Mouse (Mus musculus) MEL (cell line): ENCODE results near the gene Lyzl6.

Experiments used
- CHD1 ChIP-seq: IDR thresholded peaks from 2 replicates; pipeline ENCODE4 v1.6.1; 2012; ENCODE audit warnings: low read depth, mild to moderate bottlenecking, inconsistent platforms, low read length, improper control_type of control experiment
- CTCF ChIP-seq, 3 experiments: IDR thresholded peaks in 2 of 3; conservative IDR thresholded peaks in 1 of 3; 2 replicates each; pipeline ENCODE4 v1.5.1; 2011 to 2012; ENCODE audit warnings: low read length in 3 of 3, low read depth in 2 of 3, mild to moderate bottlenecking in 2 of 3, improper control_type of control experiment in 1 of 3, inconsistent platforms in 1 of 3, mixed read lengths in 1 of 3, moderate library complexity in 1 of 3; ENCODE audit not compliant: control insufficient read depth in 1 of 3, insufficient read depth in 1 of 3, poor library complexity in 1 of 3, severe bottlenecking in 1 of 3
- ETS1 ChIP-seq: IDR thresholded peaks from 2 replicates; pipeline ENCODE4 v1.6.1; 2012; ENCODE audit warnings: low read depth, mild to moderate bottlenecking, inconsistent platforms, low read length, improper control_type of control experiment, moderate library complexity
- HCFC1 ChIP-seq: IDR thresholded peaks from 2 replicates; pipeline ENCODE4 v1.6.1; 2012; ENCODE audit warnings: low read depth, mild to moderate bottlenecking, inconsistent platforms, low read length, improper control_type of control experiment, moderate library complexity
- MYC ChIP-seq: IDR thresholded peaks from 2 replicates; pipeline ENCODE4 v1.6.1; 2011; ENCODE audit warnings: low read depth, mild to moderate bottlenecking, low read length, improper control_type of control experiment, moderate library complexity
- NRF1 ChIP-seq: IDR thresholded peaks from 2 replicates; pipeline ENCODE4 v1.6.1; 2014; ENCODE audit warnings: low read depth, mild to moderate bottlenecking, inconsistent platforms, low read length, improper control_type of control experiment, moderate library complexity; ENCODE audit not compliant: poor library complexity, insufficient read depth, severe bottlenecking
- POLR2A ChIP-seq, 2 experiments: IDR thresholded peaks; 2 replicates each; pipeline ENCODE4 v1.6.1; 2011 to 2012; ENCODE audit warnings: low read length in 2 of 2, mild to moderate bottlenecking in 2 of 2, control low read depth in 1 of 2, improper control_type of control experiment in 1 of 2, low read depth in 1 of 2, moderate library complexity in 1 of 2; ENCODE audit not compliant: control insufficient read depth in 1 of 2, insufficient read depth in 1 of 2, poor library complexity in 1 of 2
- POLR2AphosphoS2 ChIP-seq: IDR thresholded peaks from 2 replicates; pipeline ENCODE4 v1.6.1; 2011; ENCODE audit warnings: low read length, improper control_type of control experiment
- RAD21 ChIP-seq: IDR thresholded peaks from 2 replicates; pipeline ENCODE4 v1.6.1; 2011; ENCODE audit warnings: mild to moderate bottlenecking, low read depth, low read length, improper control_type of control experiment
- RCOR1 ChIP-seq: IDR thresholded peaks from 2 replicates; pipeline ENCODE4 v1.6.1; 2012; ENCODE audit warnings: low read depth, mild to moderate bottlenecking, inconsistent platforms, low read length, improper control_type of control experiment
- SIN3A ChIP-seq: IDR thresholded peaks from 2 replicates; pipeline ENCODE4 v1.6.1; 2012; ENCODE audit warnings: low read length, improper control_type of control experiment, inconsistent platforms
- TBP ChIP-seq: IDR thresholded peaks from 2 replicates; pipeline ENCODE4 v1.8.0; 2011; ENCODE audit warnings: low read depth, low read length, improper control_type of control experiment
- TCF12 ChIP-seq: IDR thresholded peaks from 2 replicates; pipeline ENCODE4 v1.6.1; 2014; ENCODE audit warnings: low read depth, mild to moderate bottlenecking, inconsistent platforms, low read length, improper control_type of control experiment, moderate library complexity

DNA sequence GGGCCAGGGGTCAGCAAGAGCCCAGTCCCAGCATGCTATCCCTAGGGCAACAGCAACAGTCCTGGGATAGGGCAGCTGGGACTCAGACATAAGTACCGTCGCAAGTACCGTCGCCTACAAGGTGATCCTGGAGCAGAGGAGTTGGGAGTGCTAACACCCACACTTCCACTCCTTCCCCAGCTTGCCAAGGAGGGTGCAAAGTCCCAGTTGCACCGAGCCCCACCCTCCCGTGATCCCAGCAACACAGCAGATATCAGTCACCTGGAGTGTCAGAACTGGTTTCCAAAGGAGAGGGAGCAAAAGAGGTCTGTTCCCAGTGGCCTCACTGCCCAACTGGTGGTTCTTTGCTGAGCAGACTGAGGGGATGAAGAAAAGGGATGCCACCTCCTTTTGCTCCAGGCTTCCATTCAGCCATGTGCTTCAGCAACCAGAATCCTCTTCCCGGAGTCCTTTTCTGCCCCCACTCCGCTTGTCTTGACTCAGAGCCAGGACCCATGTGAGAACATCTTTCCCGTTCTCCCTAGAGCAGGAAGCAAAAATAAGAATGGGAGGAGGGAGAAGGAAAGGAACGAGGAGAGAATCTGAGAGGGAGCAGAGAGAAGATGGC is 14.8 kb upstream of the Lyzl6 start:
- TF ChIP-seq CTCF (IDR thresholded peaks at IDR 0.05 in 2 of 3, conservative IDR thresholded peaks at IDR 0.05 in 1 of 3; ENCODE audit: control insufficient read depth in 1 of 3, insufficient read depth in 1 of 3, low read depth in 2 of 3, low read length in 3 of 3, poor library complexity in 1 of 3, severe bottlenecking in 1 of 3) (no peak), NRF1 (no peak), POLR2AphosphoS2 (no peak), TCF12 (no peak), RAD21 (no peak), SIN3A (no peak), POLR2A (IDR thresholded peaks at IDR 0.05; ENCODE audit: control insufficient read depth in 1 of 2, insufficient read depth in 1 of 2, low read depth in 1 of 2, low read length in 2 of 2, poor library complexity in 1 of 2) (no peak), TBP (no peak), ETS1 (no peak), MYC (no peak), RCOR1 (no peak), HCFC1 (no peak), CHD1 (no peak)
